Mouse (Mus musculus) midbrain, embryonic 12.5 days (tissue): Measurements from ENCODE around the gene Gm7247. TPM values are rescaled to one million over a fixed set of nuclear protein-coding genes. Genes with fewer than 3 reads are reported as not detected.
"Not testable (repeated sequence)": the region's sequence is repeated elsewhere in the genome, so short reads cannot be mapped to it uniquely, and the experiment has no call there.

Experiments
- ATAC-seq: fragments of 200-750 bp; cut with Nextera tagmentation; 2 replicates; pipeline ENCODE4 v1.8.0; 2017; ENCODE audit warnings: low read depth, moderate TSS enrichment, moderate library complexity; ENCODE audit not compliant: low FRiP score
- H3K27ac ChIP-seq: fragments of 300-500 bp; sonication (generic); replicated peaks from 2 replicates; pipeline ENCODE4 v1.5.1; 2016; ENCODE audit warnings: mild to moderate bottlenecking
- H3K27me3 ChIP-seq: fragments of 300-500 bp; sonication (generic); 2 replicates; pipeline ENCODE4 v1.6.1; 2016; ENCODE audit warnings: mild to moderate bottlenecking
- H3K36me3 ChIP-seq: fragments of 300-500 bp; sonication (generic); 2 replicates; pipeline ENCODE4 v1.6.1; 2016
- H3K4me1 ChIP-seq: fragments of 300-500 bp; sonication (generic); 2 replicates; pipeline ENCODE4 v1.6.1; 2016
- H3K4me2 ChIP-seq: fragments of 300-500 bp; sonication (generic); replicated peaks from 2 replicates; pipeline ENCODE4 v1.6.1; 2016; ENCODE audit warnings: mild to moderate bottlenecking, moderate library complexity
- H3K4me3 ChIP-seq: fragments of 300-500 bp; sonication (generic); 2 replicates; pipeline ENCODE4 v1.5.1; 2016; ENCODE audit warnings: mild to moderate bottlenecking
- H3K9ac ChIP-seq: fragments of 300-500 bp; sonication (generic); replicated peaks from 2 replicates; pipeline ENCODE4 v1.6.1; 2016; ENCODE audit warnings: mild to moderate bottlenecking, moderate library complexity
- H3K9me3 ChIP-seq: fragments of 300-500 bp; sonication (generic); 2 replicates; pipeline ENCODE4 v1.6.1; 2016; ENCODE audit warnings: mild to moderate bottlenecking
- WGBS: fragments of 180-500 bp; shearing (Covaris S2); methylation state at CpG from one replicate; pipeline ENCODE4 v1.1.7; 2016; 5-methylcytosine and 5-hydroxymethylcytosine counted together
- polyA plus RNA-seq: library from polyadenylated mRNA; unstranded; fragments of >200 nt; fragmentation: Nextera tagmentation; extraction: Ambion mirVana; gene quantifications from 2 replicates; pipeline ENCODE4 v1.2.1, GENCODE M21; 2016

Gene Gm7247
- polyA plus RNA-seq, 1 experiment from 2014 or later = not detected

DNA sequence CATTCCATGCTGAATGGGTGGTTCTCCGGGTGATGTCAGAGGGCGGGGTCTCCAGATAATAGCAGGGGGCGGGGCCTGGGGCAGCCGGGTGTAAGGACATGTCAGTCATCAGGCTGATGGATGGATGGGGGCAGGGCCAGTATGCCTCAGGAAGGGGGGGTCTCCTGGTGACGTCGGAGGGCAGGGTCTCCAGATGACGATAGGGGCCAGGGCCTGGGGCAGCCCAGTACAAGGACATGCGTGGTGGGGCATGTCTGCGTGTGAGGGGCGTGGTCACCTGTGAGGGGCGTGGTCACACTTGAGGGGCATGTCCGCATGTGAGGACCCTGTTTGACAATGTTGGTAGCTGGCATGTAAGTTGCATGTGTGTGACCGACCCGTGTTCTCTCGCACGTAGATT lies 73.0 kb downstream of the Gm7247 start:
- Histone ChIP-seq H3K9ac (no peak overlapping the region), H3K27me3 (no peaks in the 10 kb centered on the region), H3K4me2 (no peak overlapping the region), H3K4me3 (no peak overlapping the region), H3K9me3 (peaks cover 21% of the 10 kb centered on the region), H3K27ac (no peak overlapping the region), H3K4me1 (no peaks in the 10 kb centered on the region), H3K36me3 (no peaks in the 10 kb centered on the region)
- ATAC-seq = peak; percentile 52; the same call in 1 of the 2 replicates
- 94% methylated on average over 16 of the region's 16 CpGs for WGBS

DNA sequence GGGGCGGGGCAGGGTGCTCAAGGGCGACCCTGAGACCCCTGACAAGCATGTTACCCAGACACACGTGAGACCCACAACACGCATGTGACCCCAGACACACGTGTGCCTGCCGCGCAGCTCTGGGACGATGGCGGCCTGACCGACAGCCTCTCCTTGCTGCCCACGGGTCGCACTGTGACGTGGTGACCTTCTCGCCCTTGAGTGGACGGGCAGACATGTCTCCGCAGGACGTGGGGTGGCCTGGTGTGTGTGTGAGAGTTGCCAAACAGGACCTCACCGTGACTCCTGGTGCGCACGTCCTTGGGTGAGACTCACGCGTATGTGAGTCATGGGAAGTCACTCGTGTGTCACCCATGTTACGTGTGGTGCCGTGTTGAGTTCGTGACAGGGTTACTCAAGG lies 73.5 kb downstream of the Gm7247 start:
- H3K27me3 ChIP-seq = no peaks in the 10 kb centered on the region
- H3K36me3 ChIP-seq = no peaks in the 10 kb centered on the region
- H3K4me1 ChIP-seq = no peaks in the 10 kb centered on the region
- H3K4me3 ChIP-seq = no peak overlapping the region
- H3K4me2 ChIP-seq = no peak overlapping the region
- WGBS = 95% methylated on average over 26 of the region's 26 CpGs
- no peak overlapping the region for H3K27ac ChIP-seq
- no peak for ATAC-seq
- H3K9ac ChIP-seq = no peak overlapping the region
- H3K9me3 ChIP-seq = peaks cover 21% of the 10 kb centered on the region

DNA sequence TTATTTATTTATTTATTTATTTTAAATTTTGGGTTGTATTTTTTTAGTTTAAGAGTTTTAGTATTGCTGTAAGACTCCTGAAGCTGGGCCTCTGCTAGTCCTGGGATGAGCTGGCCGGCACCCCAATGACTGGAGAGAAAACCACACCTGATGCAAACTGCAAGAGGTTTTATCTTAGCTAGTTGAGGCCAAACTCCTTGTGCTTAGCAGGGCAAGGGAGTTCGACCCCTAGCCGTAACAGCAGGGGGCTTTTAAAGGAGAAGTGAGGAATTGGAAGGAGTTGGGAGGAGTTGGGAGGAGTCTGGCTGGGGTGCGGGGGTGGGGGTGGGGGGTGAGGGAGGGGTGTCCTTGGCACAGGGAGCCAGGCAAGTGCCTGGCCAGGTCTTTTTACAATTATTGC lies 77.4 kb downstream of the Gm7247 start:
- no peaks in the 10 kb centered on the region for H3K4me1 ChIP-seq
- ATAC-seq = no peak
- H3K9me3 ChIP-seq = peaks cover 21% of the 10 kb centered on the region
- no peaks in the 10 kb centered on the region for H3K27me3 ChIP-seq
- 81% methylated on average over 4 of the region's 4 CpGs for WGBS
- no peak overlapping the region for H3K27ac ChIP-seq
- H3K4me2 ChIP-seq = no peak overlapping the region
- H3K4me3 ChIP-seq = no peak overlapping the region
- no peaks in the 10 kb centered on the region for H3K36me3 ChIP-seq
- no peak overlapping the region for H3K9ac ChIP-seq

DNA sequence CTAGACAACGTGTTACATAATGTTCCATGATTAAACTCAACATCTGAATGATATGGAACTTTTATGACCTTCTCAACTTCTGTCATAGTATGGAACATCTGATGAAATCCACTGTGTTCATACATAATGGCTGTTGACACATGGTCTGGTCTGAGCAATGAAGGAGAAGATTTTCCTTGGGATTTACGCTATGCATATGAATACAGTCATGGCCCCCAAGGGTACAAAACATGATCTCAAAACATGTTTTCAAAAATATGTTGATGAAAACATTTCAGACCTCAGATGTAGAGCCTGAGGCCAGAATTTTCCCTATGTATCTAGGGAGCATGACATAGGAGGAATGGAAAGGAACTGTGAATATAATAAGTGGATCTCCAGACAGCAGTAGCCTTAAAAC lies 90.0 kb downstream of the Gm7247 start, which contains the start of gene Vmn2r89:
Vmn2r89 (plus strand) TSS at position 301 of the 400 bp plus-strand sequence.
- not testable (repeated sequence) for H3K9ac ChIP-seq, H3K36me3 ChIP-seq, ATAC-seq, H3K4me2 ChIP-seq, H3K9me3 ChIP-seq, H3K4me3 ChIP-seq, H3K4me1 ChIP-seq, H3K27me3 ChIP-seq, H3K27ac ChIP-seq
- WGBS = 81% methylated on average over 2 of the region's 2 CpGs

DNA sequence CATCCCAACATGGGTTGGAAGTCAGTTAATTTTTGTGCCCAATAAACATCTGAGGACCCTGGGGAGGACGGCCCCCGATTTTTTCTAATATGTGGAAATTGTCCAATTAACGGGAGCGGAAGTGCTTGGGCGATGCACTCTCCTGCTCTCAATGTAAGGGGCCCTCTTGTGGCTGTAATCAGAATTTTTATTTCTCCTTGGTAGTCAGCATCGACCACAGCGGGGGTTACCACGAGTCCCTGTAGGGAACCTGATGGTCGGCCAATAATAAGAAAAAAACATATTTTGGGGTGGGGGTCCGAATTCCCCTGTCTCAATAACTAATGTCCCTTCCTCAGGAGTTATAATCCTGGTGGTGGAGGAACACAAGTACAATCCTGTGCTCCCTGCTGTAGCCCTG lies 118.7 kb downstream of the Gm7247 start:
- WGBS = 87% methylated on average over 10 of the region's 10 CpGs
- H3K36me3 ChIP-seq, H3K27ac ChIP-seq, H3K9me3 ChIP-seq, ATAC-seq, H3K4me2 ChIP-seq, H3K27me3 ChIP-seq, H3K4me3 ChIP-seq, H3K9ac ChIP-seq, H3K4me1 ChIP-seq: not testable (repeated sequence)

DNA sequence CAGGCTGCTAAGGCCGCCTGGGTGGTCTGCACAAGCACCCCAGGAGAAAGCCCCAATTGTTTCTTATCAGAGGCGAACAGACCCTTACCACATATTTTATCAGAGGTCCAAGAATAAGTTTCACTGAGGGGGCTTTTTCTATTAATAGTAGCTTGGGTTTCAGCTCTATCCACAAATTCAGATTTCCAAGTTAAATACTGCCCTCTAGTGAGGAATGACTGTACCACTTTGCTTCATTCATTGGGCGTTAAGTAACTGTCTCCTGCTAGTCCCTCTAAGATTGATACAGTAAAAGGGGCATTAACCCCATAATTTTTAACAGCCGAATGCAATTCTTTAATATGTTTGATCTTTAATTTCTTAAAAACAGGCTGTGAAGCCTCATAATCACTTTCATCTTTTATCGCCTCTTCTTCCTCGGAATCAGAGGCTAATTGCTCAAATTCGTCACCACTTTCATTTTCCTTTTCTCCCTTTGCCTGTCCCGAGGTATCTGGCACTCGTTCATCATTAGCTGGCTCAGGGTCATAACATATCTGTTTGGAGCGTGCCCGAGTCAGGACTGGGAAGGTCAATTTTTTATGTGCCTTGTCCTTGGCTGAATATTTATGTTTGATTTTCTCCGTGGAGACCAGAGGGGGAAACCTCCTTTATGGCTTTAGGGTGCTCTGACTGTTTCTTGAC lies 119.9 kb downstream of the Gm7247 start:
- H3K4me3 ChIP-seq, H3K27me3 ChIP-seq, H3K4me2 ChIP-seq, H3K9ac ChIP-seq, H3K4me1 ChIP-seq, H3K36me3 ChIP-seq, H3K9me3 ChIP-seq, ATAC-seq, H3K27ac ChIP-seq: not testable (repeated sequence)
- 92% methylated on average over 12 of the region's 12 CpGs for WGBS

DNA sequence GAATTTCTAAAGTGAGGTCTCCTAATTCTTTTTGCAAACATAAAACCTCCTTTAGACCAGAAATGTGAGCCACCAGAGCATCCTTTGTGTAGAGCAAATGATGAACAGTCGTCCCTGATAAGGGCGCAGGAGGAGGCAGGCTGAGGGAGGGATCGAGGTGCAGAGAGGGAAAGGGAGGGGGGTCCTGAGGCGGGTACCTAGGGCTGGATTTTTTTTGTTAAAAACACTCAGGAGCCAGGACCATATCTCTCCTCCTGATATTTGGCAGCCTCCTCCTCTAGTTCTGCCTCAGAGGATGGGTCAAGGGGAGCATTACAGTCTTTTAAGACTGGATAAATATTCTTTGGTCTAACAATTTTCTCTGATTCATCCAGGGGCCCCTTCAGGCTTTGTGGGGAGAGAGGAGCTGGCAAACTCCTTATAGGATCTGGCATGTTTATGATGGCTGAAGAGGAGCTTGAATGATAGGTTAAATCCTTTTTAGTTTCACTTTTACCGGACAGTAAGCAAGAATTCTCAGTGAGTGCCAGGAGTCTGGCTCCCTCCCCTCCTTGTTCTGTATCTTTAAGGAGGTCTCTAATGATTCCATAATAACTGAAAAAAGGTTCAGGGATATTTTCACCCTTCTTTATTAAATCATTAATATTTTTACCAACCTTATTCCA lies 120.6 kb downstream of the Gm7247 start:
- Histone ChIP-seq H3K27ac (no peak overlapping the region), H3K9ac (no peak overlapping the region), H3K27me3 (no peaks in the 10 kb centered on the region), H3K4me3 (no peak overlapping the region), H3K4me2 (no peak overlapping the region), H3K4me1 (no peaks in the 10 kb centered on the region), H3K36me3 (no peaks in the 10 kb centered on the region), H3K9me3 (no peaks in the 10 kb centered on the region)
- ATAC-seq = no peak
- 89% methylated on average over 5 of the region's 5 CpGs for WGBS

DNA sequence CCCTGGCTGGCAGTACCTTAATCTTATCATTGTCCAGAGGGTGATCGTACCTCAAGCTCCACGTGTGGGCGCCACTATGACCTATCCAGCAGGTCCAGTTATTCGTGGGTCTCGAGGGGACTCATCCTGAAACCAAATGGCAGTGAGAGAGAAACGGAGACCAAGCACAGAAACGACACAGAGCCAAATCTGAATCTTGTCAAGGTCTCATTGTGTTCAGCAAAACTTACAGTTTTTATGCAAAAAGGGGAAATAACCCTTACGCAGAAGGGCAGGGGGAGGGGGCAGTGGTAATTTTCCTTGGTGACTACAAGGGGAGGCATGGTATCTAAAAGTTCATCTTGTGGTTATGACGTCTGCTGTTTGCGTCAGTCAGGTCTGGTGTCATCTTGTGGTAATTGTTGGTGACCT lies 121.4 kb downstream of the Gm7247 start:
- H3K9ac ChIP-seq, H3K4me3 ChIP-seq, H3K27me3 ChIP-seq, H3K4me2 ChIP-seq, H3K4me1 ChIP-seq, H3K36me3 ChIP-seq, H3K9me3 ChIP-seq, H3K27ac ChIP-seq, ATAC-seq: not testable (repeated sequence)
- WGBS = 85% methylated on average over 10 of the region's 10 CpGs

DNA sequence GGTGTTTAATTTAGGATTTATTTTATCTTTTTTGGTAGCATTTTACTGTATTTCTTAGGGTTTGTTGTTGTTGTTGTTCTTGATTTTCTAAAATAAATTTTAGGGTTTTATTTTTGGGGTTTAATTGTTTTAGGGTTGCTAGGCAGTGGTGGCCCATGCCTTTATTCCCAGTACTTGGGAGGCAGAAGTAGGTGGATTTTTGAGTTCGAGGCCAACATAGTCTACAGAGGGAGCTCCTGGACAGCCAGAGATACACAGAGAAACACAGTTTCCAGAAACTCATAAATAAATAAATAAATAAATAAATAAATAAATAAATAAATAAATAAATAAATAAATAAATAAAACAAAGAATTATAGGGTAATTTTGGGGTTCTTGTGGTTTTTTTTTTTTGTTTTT lies 122.1 kb downstream of the Gm7247 start:
- Histone ChIP-seq H3K4me1 (no peaks in the 10 kb centered on the region), H3K27me3 (no peaks in the 10 kb centered on the region), H3K27ac (no peak overlapping the region), H3K4me3 (no peak overlapping the region), H3K9ac (no peak overlapping the region), H3K9me3 (no peaks in the 10 kb centered on the region), H3K36me3 (no peaks in the 10 kb centered on the region), H3K4me2 (no peak overlapping the region)
- 90% methylated on average over 1 of the region's 1 CpGs for WGBS
- ATAC-seq = no peak

DNA sequence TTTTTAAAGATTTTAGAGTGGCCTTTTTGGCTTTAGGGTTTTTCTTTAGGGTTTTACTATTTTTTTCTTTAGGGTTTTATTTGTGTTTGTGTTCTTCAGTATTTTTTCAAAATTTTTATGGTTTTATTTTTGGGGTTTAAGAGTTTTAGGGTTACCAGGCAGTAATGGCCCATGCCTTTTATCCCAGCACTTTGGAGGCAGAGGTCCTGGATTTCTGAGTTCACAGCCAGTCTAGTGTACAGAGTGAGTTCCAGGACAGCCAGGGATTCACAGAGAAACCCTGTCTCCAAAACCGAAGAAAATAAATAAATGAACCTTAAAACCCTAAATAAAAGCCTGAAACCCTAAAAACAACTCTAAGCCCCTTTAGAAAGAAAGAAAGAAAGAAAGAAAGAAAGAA lies 124.6 kb downstream of the Gm7247 start:
- no peaks in the 10 kb centered on the region for H3K4me1 ChIP-seq
- H3K36me3 ChIP-seq = no peaks in the 10 kb centered on the region
- H3K9me3 ChIP-seq = no peaks in the 10 kb centered on the region
- no peak for ATAC-seq
- H3K4me2 ChIP-seq = no peak overlapping the region
- H3K4me3 ChIP-seq = no peak overlapping the region
- WGBS = 64% methylated on average over 1 of the region's 1 CpGs
- H3K27ac ChIP-seq = no peak overlapping the region
- no peak overlapping the region for H3K9ac ChIP-seq
- no peaks in the 10 kb centered on the region for H3K27me3 ChIP-seq

DNA sequence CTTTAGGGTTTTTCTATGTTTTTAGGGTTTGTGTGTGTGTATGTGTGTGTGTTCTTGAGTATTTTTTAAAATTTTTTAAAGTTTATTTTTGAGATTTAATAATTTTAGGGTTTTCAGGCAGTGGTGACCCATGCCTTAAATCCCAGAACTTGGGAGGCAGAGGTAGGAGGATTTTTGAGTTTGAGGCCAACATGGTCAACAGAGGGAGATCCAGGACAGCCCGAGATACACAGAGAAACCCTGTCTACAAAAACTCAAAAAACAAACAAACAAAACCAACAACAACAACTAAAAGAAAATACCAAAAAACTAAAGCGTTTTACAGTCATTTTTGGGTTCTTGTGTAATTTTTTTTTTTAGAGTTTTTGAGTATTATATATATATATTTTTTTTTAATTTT lies 134.2 kb downstream of the Gm7247 start:
- Histone ChIP-seq H3K36me3 (no peaks in the 10 kb centered on the region), H3K9me3 (no peaks in the 10 kb centered on the region), H3K27ac (no peak overlapping the region), H3K27me3 (no peaks in the 10 kb centered on the region), H3K9ac (no peak overlapping the region), H3K4me3 (no peak overlapping the region), H3K4me2 (no peak overlapping the region), H3K4me1 (no peaks in the 10 kb centered on the region)
- no peak for ATAC-seq
- 89% methylated on average over 2 of the region's 2 CpGs for WGBS

DNA sequence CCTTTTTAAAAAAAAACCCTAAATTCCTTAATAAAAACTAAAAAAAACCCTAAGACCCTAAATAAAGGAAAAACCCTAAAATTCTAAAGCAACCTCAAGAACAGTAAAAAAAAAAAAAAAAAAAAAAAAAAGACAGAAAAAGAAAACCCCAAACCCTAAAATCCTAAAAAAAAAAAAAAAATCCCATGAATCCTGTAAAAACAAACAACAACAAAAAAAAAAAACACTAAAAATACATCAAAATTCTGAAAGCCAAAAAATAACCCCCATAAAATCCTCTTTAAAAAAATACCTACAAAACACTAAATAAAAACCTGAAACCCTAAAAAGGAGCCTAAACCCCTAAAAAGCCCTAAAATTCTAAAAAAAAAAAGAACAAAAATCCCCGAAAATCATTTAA lies 135.4 kb downstream of the Gm7247 start:
- no peaks in the 10 kb centered on the region for H3K9me3 ChIP-seq
- no peak overlapping the region for H3K27ac ChIP-seq
- H3K4me2 ChIP-seq = no peak overlapping the region
- no peaks in the 10 kb centered on the region for H3K36me3 ChIP-seq
- no peaks in the 10 kb centered on the region for H3K4me1 ChIP-seq
- no peak overlapping the region for H3K9ac ChIP-seq
- ATAC-seq = no peak
- no peaks in the 10 kb centered on the region for H3K27me3 ChIP-seq
- no peak overlapping the region for H3K4me3 ChIP-seq
- WGBS = 92% methylated on average over 1 of the region's 1 CpGs

DNA sequence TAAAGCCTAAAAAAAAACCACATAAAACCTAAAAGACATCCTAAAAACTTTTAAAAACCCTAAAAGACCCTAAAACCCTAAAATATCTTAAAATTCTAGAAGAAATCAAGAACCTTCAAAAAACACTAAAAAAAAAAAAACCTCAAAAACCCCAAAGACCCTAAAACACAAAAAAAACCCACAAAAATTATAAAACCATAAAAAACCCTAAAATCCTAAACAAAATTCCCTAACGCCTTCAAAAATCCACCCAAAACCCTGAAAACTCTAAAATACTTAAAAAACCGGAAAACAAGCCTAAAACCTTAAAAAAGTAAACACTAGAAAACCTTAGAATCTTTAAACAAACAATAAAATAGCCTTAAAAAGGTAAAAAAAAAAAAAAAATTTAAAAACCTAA lies 136.4 kb downstream of the Gm7247 start:
- WGBS = 91% methylated on average over 2 of the region's 2 CpGs
- Histone ChIP-seq H3K27me3 (no peaks in the 10 kb centered on the region), H3K9ac (no peak overlapping the region), H3K9me3 (no peaks in the 10 kb centered on the region), H3K4me1 (no peaks in the 10 kb centered on the region), H3K4me2 (no peak overlapping the region), H3K27ac (no peak overlapping the region), H3K4me3 (no peak overlapping the region), H3K36me3 (no peaks in the 10 kb centered on the region)
- no peak for ATAC-seq
